Mouse (Mus musculus): ENCODE results near the gene Aak1.
A peak's percentile ranks its signal among the peaks of the same experiment; 100 is the strongest.

Aak1 gene

GRCm38 (mm10) chr6:86848915-86849644 lies at the start of gene Aak1:
TSS of gene Aak1 (plus strand) at chr6:86849517.
- peak; percentile 93 for DNase-seq

- no peak for DNase-seq
These were observed 48.9 kb upstream of the Aak1 start for GRCm38 (mm10) chr6:86800467-86800866.

GRCm38 (mm10) chr6:86801431-86801830 lies 47.9 kb upstream of the Aak1 start:
- DNase-seq, result no peak

- no peak for DNase-seq
These were observed 44.7 kb upstream of the Aak1 start for GRCm38 (mm10) chr6:86804646-86805045.

GRCm38 (mm10) chr6:86806455-86807086 lies 42.7 kb upstream of the Aak1 start:
- DNase-seq, result peak; percentile 85

GRCm38 (mm10) chr6:86812919-86813318 lies 36.4 kb upstream of the Aak1 start:
- no peak for DNase-seq

- peak; percentile 67 for DNase-seq
These were observed 36.0 kb upstream of the Aak1 start for GRCm38 (mm10) chr6:86813341-86813740.

GRCm38 (mm10) chr6:86814926-86815325 lies 34.4 kb upstream of the Aak1 start:
- DNase-seq, result peak; percentile 61

- DNase-seq, result no peak
These were observed 33.9 kb upstream of the Aak1 start for GRCm38 (mm10) chr6:86815436-86815835.

- DNase-seq, result peak; percentile 66
These were observed 32.7 kb upstream of the Aak1 start for GRCm38 (mm10) chr6:86816586-86816985.

GRCm38 (mm10) chr6:86818914-86819313 lies 30.4 kb upstream of the Aak1 start:
- no peak for DNase-seq

GRCm38 (mm10) chr6:86819926-86820325 lies 29.4 kb upstream of the Aak1 start:
- no peak for DNase-seq

GRCm38 (mm10) chr6:86820690-86821089 lies 28.6 kb upstream of the Aak1 start:
- peak; percentile 55 for DNase-seq

- peak; percentile 96 for DNase-seq
These were observed 26.8 kb upstream of the Aak1 start for GRCm38 (mm10) chr6:86822285-86823050.

- peak; percentile 67 for DNase-seq
These were observed 26.3 kb upstream of the Aak1 start for GRCm38 (mm10) chr6:86823051-86823431.

GRCm38 (mm10) chr6:86823824-86824223 lies 25.5 kb upstream of the Aak1 start:
- DNase-seq, result peak; percentile 45

- no peak for DNase-seq
These were observed 24.9 kb upstream of the Aak1 start for GRCm38 (mm10) chr6:86824401-86824800.

GRCm38 (mm10) chr6:86827432-86827831 lies 21.9 kb upstream of the Aak1 start:
- DNase-seq, result no peak

GRCm38 (mm10) chr6:86829768-86830167 lies 19.5 kb upstream of the Aak1 start:
- DNase-seq, result no peak

GRCm38 (mm10) chr6:86830738-86831500 lies 18.4 kb upstream of the Aak1 start:
- no peak for DNase-seq

GRCm38 (mm10) chr6:86832802-86833502 lies 16.4 kb upstream of the Aak1 start:
- DNase-seq, result no peak

- no peak for DNase-seq
These were observed 10.2 kb upstream of the Aak1 start for GRCm38 (mm10) chr6:86839089-86839488.
